Mouse (Mus musculus): ENCODE results near the gene Rinl. TPM values are rescaled to one million over a fixed set of nuclear protein-coding genes. Genes with fewer than 3 reads are reported as not detected.

Rinl gene
- total and polyA plus RNA-seq, 3 experiments: 1.3 to 3.2 (median 2.0) TPM

DNA sequence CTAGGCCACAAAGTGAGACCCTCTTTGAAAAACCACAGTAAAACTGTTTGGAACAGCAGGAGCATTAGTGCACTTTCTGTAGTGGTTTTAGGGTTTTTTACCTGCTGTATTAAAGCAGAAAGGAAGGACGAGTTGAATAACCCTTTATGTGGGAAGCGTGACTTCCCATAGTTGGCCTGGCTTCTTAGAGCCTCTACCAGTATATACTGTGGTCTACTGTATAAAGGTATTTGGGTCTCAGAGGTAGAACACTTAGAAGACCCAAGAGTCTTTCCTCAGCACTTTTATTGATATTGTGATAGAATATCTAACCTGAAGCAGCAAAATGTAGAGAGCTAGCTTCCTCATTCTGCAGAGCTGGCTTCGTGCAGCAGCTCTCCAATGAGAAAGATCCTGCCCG is 30.8 kb downstream of the Rinl start:
- TF ChIP-seq EP300 (IDR thresholded peaks at IDR 0.05; ENCODE audit: insufficient read depth, low read depth, low read length) (no peak), POLR2A (IDR thresholded peaks at IDR 0.05; ENCODE audit: insufficient read depth, low read depth, low read length) (no peak), CTCF (IDR thresholded peaks at IDR 0.05) (no peak)
- Histone ChIP-seq H3K27me3 (ENCODE audit: control insufficient read depth, insufficient read depth, low read length) (no peaks in the 10 kb centered on the region), H3K9ac (ENCODE audit: low read depth, low read length) (no peak overlapping the region), H3K79me2 (replicated peaks; ENCODE audit: control insufficient read depth, insufficient read depth, low read length) (no peaks in the 10 kb centered on the region), H3K27ac (peak overlapping the region; percentile 75), H3K36me3 (ENCODE audit: control insufficient read depth, insufficient read depth, low read length) (peaks cover 61% of the 10 kb centered on the region), H3K4me3 (no peak overlapping the region), H3K4me1 (ENCODE audit: control insufficient read depth, insufficient read depth, low read length) (peaks cover 44% of the 10 kb centered on the region)
- 49% methylated on average over 4 of the region's 4 CpGs for WGBS
- intact Hi-C loops (cut with DNase I): no loop called here
- no peak for DNase-seq

DNA sequence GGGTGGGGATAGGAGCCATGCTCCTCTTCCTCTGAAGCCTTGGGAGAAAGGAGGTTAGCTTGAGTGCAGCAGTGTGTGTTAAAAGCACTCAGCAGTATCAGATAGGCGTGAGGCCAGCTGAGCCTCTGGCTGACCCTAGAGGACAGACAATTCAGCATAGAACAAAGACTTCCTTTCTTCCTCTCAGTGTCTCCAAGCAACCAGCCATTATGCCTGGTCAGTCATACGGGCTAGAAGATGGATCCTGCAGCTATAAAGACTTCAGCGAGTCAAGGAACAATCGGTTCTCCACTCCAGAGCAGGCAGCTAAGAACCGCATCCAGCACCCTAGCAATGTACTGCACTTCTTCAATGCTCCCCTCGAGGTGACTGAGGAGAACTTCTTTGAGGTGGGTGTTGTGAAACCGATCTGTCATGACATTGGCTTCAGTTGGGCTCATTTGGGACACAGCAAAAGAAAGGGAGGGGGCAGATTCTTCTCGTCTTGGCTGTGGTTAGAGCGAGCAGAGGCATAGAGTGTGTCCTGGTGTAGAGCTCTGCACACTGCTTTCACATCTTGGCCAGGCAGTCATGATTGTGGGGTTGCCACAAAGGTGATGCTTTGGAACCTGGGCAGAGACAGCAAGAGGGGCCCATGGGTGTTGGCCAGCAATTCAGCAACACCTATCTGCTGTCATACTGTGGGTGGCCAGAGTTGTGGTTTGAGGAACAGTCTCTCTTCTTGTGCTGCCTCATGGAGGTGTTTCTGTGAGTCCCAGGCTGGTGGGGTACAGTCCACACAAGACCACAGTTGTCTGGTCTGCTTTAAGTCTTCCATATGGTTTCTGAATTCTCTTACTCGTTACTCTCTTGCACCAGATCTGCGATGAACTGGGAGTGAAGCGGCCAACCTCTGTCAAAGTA is 31.8 kb downstream of the Rinl start:
- intact Hi-C loops (cut with DNase I): no loop called here
- Histone ChIP-seq H3K4me3 (no peak overlapping the region), H3K4me1 (ENCODE audit: control insufficient read depth, insufficient read depth, low read length) (peaks cover 39% of the 10 kb centered on the region), H3K9ac (ENCODE audit: low read depth, low read length) (no peak overlapping the region), H3K27me3 (ENCODE audit: control insufficient read depth, insufficient read depth, low read length) (no peaks in the 10 kb centered on the region), H3K79me2 (replicated peaks; ENCODE audit: control insufficient read depth, insufficient read depth, low read length) (no peaks in the 10 kb centered on the region), H3K27ac (peak overlapping the region; percentile 75), H3K36me3 (ENCODE audit: control insufficient read depth, insufficient read depth, low read length) (peaks cover 50% of the 10 kb centered on the region)
- no peak for TF ChIP-seq CTCF (IDR thresholded peaks at IDR 0.05)
- 0 out of 2 replicates have a peak, but pooled peaks have one; percentile 17 for TF ChIP-seq POLR2A (IDR thresholded peaks at IDR 0.05; ENCODE audit: insufficient read depth, low read depth, low read length)
- TF ChIP-seq EP300 (IDR thresholded peaks at IDR 0.05; ENCODE audit: insufficient read depth, low read depth, low read length): peak; percentile 70; the same call in 1 of the 2 replicates
- DNase-seq: peak; percentile 64 to 72
- 19% methylated on average over 12 of the region's 12 CpGs for WGBS

DNA sequence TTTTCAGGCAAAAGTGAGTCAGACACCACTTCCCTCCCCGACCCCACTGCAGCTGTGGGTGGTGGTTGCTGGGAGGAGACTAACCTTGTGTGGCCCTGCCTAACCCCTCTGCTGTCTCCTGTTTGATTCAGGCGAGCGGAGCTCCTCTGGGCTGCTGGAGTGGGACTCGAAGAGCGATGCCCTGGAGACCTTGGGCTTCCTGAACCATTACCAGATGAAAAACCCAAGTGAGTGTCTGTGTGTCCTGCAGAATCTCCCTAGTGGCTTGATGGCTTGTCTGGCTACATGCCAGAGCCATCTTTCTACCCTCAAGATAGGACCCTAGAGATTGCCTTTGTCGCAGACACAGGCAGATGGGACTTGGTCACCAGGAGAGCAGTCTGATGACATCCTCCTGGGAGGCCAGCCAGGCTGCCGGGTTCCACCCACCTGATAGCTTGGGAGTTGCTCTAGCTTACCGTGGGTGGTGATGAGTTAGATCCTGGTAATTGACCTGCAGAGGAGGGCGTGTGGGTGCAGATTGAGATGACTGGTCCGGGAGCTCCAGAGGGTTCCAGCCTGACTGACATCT is 32.6 kb downstream of the Rinl start:
- peak overlapping the region; percentile 75 for H3K27ac ChIP-seq
- no peaks in the 10 kb centered on the region for H3K79me2 ChIP-seq (replicated peaks; ENCODE audit: control insufficient read depth, insufficient read depth, low read length)
- H3K4me3 ChIP-seq: no peak overlapping the region
- TF ChIP-seq EP300 (IDR thresholded peaks at IDR 0.05; ENCODE audit: insufficient read depth, low read depth, low read length): no peak; the same call in 1 of the 2 replicates
- TF ChIP-seq CTCF (IDR thresholded peaks at IDR 0.05): no peak
- TF ChIP-seq POLR2A (IDR thresholded peaks at IDR 0.05; ENCODE audit: insufficient read depth, low read depth, low read length): 0 out of 2 replicates have a peak, but pooled peaks have one; percentile 11
- 10% methylated on average over 10 of the region's 10 CpGs for WGBS
- H3K4me1 ChIP-seq (ENCODE audit: control insufficient read depth, insufficient read depth, low read length): peaks cover 36% of the 10 kb centered on the region
- H3K27me3 ChIP-seq (ENCODE audit: control insufficient read depth, insufficient read depth, low read length): no peaks in the 10 kb centered on the region
- DNase-seq: peak; percentile 79 to 83
- intact Hi-C loops (cut with DNase I): no loop called here
- H3K36me3 ChIP-seq (ENCODE audit: control insufficient read depth, insufficient read depth, low read length): peaks cover 48% of the 10 kb centered on the region
- H3K9ac ChIP-seq (ENCODE audit: low read depth, low read length): no peak overlapping the region

DNA sequence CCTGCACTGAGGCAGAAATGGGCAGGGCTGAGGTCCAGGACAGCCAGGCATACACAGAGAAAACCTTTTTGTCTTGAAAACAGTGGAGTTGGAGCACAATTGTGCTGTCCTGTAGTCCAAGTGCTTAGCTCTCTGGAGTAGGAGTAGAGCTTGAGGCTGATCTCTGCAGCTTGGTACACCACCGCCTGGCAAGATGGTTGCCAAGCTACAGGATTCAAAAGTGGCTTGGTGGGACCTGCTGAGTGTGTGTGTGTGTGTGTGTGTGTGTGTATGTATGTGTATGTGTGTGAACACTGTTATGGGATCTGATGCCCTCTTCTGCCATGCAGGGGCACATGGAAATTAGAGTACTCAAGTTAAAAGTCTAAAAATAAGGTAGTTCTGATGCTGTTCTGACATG is 33.8 kb downstream of the Rinl start:
- peak overlapping the region; percentile 98 for H3K27ac ChIP-seq
- no peaks in the 10 kb centered on the region for H3K79me2 ChIP-seq (replicated peaks; ENCODE audit: control insufficient read depth, insufficient read depth, low read length)
- TF ChIP-seq CTCF (IDR thresholded peaks at IDR 0.05) (no peak), POLR2A (IDR thresholded peaks at IDR 0.05; ENCODE audit: insufficient read depth, low read depth, low read length) (no peak), EP300 (IDR thresholded peaks at IDR 0.05; ENCODE audit: insufficient read depth, low read depth, low read length) (no peak)
- peaks cover 36% of the 10 kb centered on the region for H3K4me1 ChIP-seq (ENCODE audit: control insufficient read depth, insufficient read depth, low read length)
- peaks cover 43% of the 10 kb centered on the region for H3K36me3 ChIP-seq (ENCODE audit: control insufficient read depth, insufficient read depth, low read length)
- no peak overlapping the region for H3K4me3 ChIP-seq
- 83% methylated on average over 1 of the region's 1 CpGs for WGBS
- H3K9ac ChIP-seq (ENCODE audit: low read depth, low read length): no peak overlapping the region
- H3K27me3 ChIP-seq (ENCODE audit: control insufficient read depth, insufficient read depth, low read length): no peaks in the 10 kb centered on the region
- intact Hi-C loops (cut with DNase I): no loop called here
- DNase-seq: no peak

DNA sequence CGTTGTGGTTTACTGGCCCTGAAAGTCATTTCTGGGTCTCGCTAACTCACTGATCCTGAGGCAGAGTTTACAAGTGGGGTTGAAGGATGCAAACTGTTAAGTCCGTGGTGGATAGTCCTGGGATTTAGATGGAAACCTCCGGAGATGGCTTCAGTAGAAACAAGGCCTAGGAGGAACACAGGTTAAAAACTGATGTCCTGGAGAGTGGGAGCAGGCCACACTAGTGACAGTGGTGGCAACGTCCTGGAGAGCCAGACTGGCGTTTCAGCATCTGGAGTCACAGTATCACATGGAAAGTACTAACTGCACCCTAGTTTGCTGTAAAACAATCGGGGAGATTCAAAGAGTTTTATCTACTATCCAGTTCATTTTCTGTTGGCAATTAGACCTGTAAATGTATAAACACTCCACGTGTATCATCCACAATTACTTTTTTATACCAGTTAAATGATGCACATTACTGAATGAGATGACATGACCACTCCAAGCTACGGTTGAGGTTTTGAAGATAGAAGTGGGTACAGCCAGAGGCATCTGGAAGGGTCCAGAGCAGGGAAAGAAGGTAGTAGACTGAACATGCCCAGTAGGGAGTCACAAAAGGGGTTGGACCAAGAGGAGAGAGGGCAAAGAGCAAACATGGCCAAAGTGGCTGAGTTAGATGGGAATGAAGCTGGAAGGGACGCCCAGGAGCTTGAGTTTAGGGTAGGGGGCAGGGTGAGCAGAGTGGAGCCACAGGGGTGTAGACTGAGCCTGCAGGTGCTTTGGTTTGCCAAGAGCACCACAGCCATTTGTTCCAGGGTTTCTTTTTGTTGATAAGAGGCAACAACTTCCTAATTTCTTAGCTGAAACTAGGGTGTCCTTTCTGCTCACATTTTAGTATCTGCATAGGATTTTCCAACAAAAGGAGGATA is 34.5 kb downstream of the Rinl start:
- H3K9ac ChIP-seq (ENCODE audit: low read depth, low read length): no peak overlapping the region
- H3K4me3 ChIP-seq: no peak overlapping the region
- peak overlapping the region; percentile 98 for H3K27ac ChIP-seq
- DNase-seq: no peak
- TF ChIP-seq POLR2A (IDR thresholded peaks at IDR 0.05; ENCODE audit: insufficient read depth, low read depth, low read length) (peak; percentile 34; the same call in 1 of the 2 replicates), CTCF (IDR thresholded peaks at IDR 0.05) (no peak)
- H3K79me2 ChIP-seq (replicated peaks; ENCODE audit: control insufficient read depth, insufficient read depth, low read length): no peaks in the 10 kb centered on the region
- peaks cover 33% of the 10 kb centered on the region for H3K4me1 ChIP-seq (ENCODE audit: control insufficient read depth, insufficient read depth, low read length)
- peaks cover 45% of the 10 kb centered on the region for H3K36me3 ChIP-seq (ENCODE audit: control insufficient read depth, insufficient read depth, low read length)
- no peaks in the 10 kb centered on the region for H3K27me3 ChIP-seq (ENCODE audit: control insufficient read depth, insufficient read depth, low read length)
- intact Hi-C loops (cut with DNase I): no loop called here
- WGBS: 54% methylated on average over 10 of the region's 10 CpGs

Measured in heart, adult 2 months (tissue).